Mouse (Mus musculus) CD4-positive, CD25-positive, alpha-beta regulatory T cell, adult 2 months (primary cell): ENCODE data around the gene Skida1.
"Not testable (repeated sequence)": the region's sequence is repeated elsewhere in the genome, so short reads cannot be mapped to it uniquely, and the experiment has no call there.

ENCODE experiments used
- DNase-seq: peaks from one replicate; pipeline ENCODE4 v3.0.0-alpha.2; 2012; ENCODE audit warnings: low read depth, low spot score

Gene Skida1

DNA sequence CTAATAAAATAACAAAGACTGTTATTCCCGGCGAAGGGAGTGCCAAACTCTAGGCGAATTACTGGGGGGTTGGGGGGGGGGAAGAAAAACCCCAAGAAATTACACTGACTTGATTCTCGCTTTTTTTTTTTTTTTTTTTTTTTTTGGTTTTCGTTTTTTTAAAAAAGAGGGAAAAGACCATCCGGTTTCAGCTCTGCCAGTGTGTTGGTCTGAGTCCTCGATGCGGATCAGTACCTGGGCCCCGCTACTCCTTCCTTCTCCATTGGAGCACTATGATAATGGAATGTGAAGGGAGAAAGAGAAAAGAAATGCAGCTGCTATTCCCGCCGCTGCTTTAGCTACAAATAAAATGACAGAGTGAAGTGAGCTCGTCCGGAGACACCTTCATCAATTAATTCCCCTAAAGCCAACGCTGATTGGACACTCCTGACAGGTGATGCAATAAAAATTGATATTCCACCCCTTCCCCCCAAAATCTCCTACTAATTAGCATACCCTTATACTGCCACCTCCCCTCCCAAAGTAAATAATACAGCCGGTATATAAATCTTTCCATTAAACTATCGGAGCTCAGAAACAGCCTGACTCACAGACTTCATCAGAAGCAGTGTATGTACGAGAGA lies at the start of gene Skida1:
Gene Skida1, minus strand, starts transcription at position 599 of the 623 bp plus-strand sequence.
- no peak for DNase-seq

DNA sequence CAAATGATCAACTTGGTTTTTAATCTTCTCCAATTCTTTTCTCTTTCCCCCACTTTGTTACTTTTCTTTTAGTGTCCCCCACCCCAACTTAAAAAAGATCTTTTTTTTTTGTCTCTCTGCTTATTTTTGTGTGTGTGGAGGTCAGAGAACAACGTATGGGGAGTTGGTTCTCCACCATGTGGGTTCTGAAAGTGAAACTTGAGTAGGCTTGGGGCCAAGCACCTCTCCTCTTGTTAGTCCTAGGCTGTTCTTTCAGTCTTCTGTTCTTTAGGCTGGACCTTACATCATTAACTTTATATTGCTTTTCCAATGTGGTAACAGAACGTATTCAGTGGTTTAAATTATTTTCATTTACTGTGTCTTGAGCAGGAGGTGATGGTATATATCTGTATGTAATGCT lies 47.0 kb upstream of the Skida1 start:
- DNase-seq, result peak; percentile 28

DNA sequence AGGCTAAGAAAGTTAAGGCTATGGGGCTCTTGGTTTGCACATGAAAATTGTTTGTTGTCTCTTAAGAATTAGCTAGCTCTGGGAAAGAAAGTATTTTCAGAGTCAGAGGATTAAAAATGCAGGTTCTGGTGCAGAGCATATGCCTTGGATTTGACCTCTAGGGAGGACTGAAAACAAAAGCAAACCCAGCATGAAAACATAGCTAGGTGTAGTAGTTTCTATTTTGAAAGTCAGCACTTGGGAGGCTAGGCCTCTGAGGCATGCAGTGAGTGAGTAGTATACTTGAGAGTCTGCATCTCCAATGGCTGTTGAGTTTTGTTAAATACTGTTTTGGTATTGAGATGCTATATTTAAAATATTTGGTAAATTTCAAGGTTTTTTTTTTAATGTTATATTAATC lies 45.5 kb upstream of the Skida1 start:
- DNase-seq, result peak; percentile 8

DNA sequence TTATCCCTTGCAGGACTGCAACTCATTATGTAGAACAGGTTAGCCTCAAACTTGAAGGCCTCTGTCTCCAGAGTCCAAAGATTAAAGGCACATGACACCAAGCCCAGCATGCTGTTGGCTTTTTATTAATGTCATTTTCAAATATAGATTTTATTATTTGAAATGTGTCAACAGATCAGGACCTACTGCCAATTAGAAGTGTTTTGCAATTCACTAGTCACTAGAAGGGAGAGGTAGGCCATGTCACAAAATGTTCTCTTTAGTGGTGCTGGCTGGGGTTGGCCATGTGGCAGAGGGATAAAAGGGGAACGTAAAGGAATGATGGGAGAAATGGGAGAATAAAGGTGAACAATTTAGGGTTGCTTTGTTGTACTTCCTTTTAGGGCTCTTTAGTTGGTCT lies 45.0 kb upstream of the Skida1 start:
- no peak for DNase-seq

DNA sequence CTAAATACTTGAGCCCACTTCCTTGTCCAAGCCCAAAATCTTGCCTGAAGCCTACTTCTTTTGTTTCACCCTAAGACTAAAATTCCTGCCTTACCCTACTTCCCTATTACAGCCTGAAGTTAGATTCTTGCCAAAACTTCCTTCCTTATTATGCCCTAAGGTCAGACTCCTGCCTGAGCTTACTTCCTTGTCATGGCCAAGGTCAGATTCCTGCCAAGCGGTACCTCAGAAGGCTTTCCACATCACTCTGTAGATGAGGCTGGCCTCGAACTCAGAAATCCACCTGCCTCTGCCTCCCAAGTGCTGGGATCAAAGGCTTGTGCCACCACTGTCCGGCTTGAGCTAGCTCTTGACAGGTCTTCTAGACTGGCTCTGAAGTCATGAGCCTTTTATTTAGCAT lies 38.8 kb upstream of the Skida1 start:
- not testable (repeated sequence) for DNase-seq

DNA sequence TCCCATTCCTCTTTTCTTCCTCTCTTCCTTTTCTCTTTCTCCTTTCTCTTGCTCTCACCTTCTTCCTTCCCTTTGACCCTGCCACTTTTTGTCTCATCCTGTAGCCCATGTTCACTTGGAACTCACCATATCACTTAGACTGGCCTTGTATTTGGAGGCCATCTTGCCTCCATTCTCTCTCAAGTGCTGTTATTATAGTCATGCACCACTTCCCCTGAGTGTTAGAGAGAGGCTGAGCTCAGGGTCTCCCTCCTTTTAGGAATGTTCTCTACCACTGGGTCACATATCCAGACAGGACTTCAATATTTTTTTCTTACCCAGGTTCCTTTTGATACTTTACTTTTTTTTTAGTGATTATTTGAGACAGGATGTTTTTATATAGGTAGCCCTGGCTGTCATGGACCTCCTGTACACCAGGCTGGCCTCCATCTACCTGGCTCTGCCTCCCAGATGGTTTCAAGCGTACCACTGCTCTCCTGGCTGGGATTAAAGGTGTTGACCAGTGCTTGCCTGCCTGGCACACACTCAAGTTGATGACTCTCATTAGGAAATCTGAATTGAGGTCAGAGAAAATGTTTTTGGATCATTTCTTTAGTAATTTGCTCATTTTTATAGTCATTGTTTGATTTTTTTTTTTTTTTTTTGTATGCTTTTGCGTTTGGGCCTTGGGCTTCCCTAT lies 31.5 kb upstream of the Skida1 start:
- no peak for DNase-seq

DNA sequence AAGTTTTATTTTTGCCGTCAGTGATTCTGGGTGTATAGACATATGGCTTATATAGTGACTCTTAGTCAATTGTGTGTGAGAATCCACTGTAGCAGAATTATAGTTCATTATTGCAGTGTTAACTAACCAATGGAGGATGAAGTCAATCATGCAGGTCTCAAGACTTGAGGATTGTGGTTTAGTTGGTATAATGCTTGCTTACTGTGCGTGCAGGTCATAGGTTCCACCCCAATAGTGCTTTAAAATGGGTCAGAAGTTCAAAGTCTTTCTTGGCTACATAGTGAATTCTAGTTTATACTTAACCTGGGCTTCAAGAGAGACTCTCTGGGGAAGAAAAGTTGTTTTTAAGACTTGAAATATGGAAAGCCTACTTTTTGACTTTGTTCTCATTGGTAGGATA lies 23.1 kb upstream of the Skida1 start:
- DNase-seq, result no peak

DNA sequence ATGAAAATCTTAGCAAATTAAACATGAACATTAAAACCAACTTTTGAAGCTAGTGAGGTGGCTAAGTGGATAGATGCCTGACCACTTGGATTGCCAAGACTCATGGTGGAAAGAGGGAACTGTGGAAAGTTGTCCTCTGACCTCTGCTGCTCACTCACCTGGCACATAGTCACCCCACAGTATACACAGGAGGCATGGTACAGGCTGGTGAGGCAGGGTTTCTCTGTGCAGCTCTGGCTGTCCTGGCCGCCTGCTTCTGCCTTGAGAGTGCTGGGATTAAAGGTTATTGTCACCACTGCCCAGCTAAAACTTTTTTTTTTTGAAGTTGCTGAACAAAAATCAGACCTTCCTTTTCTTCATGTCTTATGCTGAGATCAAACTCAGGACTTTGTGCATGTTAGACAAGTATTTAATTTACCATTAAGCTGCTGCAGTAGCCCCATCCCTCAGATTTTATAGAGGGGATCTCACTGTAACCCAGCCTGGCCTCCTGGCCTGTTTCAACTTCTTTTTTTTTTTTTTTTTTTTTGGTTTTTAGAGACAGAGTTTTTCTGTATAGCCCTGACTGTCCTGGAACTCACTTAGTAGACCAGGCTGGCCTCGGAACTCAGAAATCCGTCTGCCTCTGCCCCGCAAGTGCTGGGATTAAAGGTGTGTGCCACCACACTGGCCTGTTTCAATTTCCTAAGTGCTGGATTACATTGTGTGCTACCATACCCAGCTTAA lies 19.4 kb upstream of the Skida1 start:
- DNase-seq, result no peak

DNA sequence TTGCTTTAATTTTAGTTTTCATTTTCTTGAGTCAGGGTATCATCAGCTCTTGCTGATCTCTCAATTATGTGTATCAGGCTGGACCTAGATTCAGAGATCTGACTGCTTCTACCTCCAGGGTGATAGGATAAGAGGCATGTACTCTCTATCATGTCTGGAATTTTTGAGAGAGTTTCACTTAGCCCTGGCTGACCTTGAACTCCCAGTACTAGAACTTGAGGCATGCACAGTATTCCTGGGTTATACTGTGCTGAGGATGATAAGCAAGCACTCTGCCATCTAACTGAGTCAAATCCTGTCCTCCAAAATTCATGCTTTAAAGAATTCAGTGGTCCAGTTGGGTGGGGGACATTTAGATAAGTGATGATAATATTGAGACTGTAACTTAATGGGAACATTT lies 17.6 kb upstream of the Skida1 start:
- DNase-seq, result peak; percentile 5

DNA sequence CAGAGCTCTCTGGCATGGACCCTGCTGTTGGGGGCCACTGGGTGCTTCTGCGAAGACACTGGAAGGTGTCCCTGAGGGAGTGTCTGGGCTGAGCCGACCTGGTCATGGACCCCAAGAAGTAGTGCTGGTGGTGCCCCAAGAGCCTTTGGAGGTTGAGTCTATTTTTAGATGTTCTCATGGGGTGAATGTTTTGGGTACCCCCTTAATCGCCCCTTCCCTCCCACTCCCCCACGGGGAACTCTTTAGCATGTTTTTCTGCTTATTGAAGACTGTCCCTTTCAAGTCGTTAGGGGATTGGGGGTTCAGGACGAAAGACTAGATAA lies 16.8 kb upstream of the Skida1 start:
- no peak for DNase-seq

DNA sequence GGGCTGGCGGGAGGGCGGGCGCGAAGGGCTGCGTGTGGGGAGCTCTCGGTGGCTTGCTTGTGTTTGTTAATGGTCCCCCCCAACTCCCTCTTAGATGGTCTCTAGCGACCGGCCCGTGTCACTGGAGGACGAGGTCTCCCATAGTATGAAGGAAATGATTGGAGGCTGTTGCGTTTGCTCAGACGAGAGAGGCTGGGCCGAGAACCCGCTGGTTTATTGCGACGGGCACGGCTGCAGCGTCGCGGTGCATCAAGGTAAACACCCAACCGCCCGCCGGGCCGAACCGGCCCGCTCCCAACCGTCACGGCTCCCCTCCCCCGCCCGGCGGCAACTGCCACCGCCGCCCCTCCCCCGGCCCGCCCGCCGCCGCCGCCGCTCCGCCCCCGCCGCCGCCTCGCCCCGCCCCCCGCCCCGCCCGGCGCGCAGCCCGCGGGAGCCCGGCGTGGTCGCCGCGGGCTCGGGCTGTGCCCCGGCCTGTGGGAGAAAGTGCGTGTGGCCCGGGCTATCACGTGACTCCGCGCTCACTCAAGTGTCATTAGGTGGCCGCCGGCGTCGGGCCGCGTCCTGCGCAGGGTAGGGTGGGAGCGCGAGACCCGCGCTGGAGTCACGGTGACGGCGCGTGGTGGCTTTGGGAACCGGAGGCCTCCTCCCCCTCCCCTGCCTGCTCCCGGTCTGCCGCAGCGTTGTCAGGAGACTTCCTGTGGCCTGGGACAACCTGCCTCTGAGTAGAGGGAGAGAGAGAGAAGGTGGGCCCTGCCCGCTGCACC lies 16.3 kb upstream of the Skida1 start:
- DNase-seq, result peak; percentile 84

DNA sequence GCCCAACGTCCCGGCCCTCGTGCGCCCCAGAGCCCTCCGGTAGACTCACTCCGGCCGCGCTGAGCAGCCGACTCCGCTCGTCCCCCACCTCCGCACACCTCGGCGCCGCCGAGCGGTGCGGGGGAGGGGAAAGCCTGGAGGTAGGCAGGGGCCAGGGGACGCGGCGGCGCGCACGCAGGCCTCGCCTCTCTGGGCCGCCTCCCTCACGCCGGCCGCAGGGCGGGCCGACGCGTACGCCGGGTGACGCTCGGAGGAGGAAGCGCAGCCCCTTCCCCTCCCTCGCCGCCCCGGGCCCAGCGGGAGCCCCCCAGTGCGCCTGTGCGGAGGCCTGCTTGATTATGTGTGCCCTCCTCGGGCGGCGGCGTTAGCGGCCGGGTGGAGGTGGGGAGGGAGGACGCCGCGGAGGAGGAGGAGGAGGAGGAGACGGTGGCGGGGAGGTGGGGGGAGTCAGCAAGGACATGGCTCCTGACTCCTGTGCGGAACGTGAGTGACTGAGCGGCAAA lies 15.6 kb upstream of the Skida1 start:
- peak; percentile 96 for DNase-seq

DNA sequence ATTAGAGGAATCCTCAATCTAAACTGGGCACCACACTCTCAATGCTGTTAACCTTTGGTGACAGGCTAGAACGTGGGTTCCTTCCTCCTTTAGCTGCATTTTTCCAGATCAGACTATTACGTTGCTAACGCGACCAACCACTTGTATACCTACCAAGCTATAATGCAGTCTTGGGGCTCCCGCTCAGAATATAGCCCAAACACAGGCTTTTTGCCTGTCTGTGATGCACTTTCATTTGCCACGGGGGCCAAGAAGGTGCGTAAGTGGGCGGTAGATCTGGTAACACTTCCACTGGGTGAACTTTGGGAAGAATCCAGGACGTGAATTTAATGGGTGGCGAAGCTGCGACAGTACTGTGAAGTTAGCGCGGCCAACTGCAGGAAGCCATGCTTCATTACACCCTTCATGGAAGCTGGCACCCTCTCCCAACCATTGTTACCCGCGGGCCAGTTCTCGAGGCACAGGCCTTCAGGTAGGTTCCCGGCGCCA lies 15.0 kb upstream of the Skida1 start:
- peak; percentile 76 for DNase-seq

DNA sequence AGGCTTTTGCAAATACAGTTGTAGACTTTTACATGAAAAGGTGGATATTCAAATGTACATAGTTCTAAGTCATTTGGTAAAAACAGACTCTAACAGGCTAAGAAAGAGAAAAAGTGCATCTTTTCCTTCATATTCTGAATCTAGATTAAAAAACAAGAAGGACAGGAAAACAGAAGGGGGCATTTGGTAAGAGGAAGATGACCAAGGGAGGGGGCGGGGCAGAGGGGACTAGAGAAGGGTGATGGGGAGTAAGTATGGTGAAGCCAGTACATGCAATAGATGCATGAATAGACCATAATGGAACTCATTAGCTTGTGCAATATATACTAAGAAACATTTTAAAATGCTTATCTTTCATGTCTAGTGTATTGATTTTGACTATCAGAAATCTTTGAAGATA lies 11.5 kb upstream of the Skida1 start:
- DNase-seq, result no peak

DNA sequence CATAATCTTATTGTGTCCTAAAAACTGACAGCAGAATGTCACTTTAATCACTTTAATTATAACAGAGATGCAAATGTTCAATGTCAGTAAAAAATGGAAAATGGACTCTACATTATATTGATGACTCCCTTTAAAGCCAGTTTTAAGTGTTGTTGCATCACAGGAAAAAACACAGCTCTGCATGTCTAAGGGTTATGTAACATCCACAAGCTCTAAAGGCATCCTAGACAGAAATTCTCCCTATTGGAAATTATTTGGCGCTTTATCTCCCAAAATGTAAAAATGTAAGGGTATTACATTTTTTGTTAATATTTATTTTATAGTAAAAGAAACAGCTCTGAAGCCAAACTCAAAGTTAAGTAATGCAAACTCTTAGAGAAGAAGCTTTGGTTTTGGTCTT lies 11.0 kb upstream of the Skida1 start:
- DNase-seq, result no peak

DNA sequence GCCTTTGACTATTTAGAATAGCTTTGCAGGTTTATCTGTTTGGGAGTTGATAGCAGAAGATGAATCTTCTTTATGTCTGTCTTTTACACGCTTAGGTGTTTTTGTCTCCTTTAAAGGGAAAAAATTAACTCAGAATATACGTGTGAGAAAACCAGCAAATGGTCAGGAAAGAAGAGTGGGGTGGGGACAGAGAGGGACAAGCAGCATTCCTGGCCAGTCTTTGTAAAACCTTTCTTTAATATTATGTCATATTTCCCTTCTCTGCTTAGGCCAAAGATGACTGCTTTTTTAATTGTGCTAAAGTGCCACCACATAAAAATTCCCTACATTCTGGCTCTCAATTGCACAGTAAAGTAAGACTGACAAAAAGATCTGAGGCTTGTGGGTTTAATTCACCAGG lies 10.2 kb upstream of the Skida1 start:
- DNase-seq, result no peak

DNA sequence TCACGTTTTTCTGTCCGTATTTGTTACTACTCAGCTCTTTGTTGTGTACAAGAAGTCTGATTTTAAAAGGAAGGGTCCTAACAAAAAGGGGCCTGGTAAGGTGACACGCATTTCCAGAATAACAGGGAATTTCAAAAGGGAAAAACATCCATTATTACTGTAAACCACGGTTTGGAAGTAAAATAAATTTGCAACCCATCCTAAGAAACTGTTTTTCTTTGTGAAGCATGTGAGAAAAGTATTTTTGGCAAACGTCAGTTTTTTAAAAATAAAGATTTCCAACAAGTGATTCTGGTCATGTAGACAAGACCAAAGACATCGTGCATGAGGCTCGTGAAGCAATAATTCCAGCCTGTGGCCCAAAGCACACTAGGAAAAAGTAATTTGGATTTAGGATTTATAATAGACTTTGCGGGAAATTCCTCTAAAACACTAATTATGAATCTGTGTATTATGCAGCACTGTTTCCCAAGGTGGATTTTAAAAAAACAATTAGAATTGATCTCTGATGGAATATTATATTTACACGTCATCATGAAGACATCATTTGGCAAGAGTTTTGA lies 9.4 kb upstream of the Skida1 start:
- no peak for DNase-seq

DNA sequence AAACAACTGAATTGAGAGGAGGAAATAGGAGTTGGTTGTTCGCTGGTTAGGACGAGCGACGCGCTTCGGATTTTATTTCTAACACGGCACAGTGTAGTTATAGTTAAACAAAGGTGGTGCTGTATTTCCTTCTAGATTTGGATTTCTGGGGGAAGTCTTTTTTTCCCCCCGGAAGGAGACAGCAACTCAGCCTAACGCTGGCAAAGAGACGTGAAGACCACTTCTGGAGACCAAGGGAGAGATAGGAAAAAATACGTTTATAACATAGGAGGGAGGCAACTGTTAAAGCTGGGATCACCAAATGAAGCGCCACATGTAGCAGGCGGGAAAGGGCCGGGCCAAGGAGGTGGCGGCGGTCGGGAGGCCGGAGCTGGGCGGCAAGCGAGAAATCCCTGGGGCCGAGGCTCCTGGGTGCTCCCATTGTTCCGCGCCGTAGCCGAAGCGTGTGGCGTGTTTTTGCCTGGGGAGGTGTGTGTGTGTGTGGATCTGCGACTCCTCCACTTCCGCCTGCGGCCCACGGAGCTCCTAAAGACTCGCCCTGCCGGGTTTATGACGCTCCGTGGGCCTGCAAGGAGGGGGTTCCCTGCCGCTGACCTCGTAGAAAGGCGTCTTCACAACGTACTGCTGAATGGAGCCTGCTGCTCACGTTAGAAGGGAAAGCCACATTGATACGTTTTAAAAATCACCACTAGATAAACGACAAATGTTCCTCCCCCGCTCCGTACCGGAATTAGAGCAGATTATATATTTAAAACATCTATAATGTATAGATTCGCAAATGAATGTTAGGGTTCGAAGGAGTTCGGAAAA lies 8.7 kb upstream of the Skida1 start:
- peak; percentile 76 for DNase-seq

DNA sequence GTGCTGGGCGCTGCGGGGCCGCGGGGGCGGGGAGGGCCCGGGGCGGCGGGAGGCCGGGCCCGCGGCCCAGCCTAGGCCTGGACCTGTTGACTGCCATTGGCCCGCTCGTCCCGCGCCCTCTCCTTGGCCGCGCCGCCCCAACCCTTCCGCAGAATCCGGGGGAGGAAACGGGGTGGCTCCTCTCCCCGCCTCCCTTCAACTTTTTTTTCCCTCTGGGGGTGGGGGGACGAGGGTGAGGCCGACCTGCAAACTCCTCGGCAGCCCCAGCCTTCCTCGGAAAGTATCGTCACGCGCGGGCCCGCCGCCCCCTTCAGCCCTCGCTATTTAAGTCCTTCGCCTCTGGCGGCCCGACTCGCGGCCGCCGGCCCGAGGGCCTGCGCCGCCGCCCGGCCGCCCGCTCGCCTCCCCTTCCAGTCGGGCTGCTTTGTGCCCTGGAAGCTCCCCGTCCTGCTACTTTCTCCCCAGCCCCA lies 8.0 kb upstream of the Skida1 start:
- peak; percentile 94 for DNase-seq

DNA sequence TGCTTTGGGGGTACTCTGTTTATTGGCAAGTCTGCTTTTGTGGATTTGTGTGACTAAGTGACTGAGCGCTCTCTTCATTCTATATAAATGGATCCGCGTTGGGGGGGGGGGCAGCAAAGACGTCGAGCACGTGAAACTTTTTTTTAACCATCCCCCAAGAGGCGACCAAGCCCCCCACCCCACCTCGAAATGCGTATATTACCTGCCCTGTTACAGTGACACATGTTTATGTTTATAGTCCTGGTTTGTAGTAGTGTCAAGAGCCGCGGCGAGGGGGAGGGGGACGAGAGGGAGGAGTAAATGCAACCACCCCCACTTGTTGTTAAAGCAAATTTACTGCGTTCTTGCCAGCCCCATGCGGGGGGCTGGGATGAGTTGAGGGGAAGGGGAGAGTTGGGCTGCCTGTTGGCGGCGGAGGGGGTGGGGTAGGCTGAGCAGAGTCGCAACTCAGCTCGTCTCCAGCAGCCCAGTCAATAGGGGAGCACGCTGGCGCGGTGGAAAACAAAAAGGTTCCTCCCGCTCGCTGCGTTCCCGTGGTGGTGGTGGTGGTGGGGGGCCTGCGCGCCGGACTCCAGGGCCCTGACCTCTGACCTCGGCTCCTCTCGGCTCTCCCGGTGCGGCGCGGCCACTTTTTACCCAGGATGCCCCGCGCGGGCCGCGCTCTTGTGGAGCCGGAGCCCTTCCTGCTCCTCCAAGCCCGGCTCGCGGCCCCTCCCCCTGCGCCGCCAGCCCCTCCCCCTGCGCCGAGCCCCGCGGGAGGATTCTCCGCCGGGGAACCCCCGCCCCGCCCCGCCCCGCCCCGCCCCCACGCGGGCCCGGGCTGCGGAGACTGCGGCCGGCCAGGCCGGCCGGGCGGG lies 7.3 kb upstream of the Skida1 start:
- DNase-seq, result peak; percentile 95
